28 mouse cellular contexts compared by ENCODE assay signal in genomic region chr10:42148326-42148725, GRCm38 (mm10).
DNase-seq lines count a peak whose midpoint lies in the region; ATAC-seq lines count a peak whose summit lies in the region.
"Had no signal": no experiment of that assay in that cellular context is flagged by ENCODE, and none has a peak within 500 bp of the region (broad histone marks: within the 10 kb centered on the region; RNA-seq: fewer than 3 reads in every experiment).

No protein-coding gene starts in this region.

- H3K36me3 ChIP-seq in lung, embryonic 15.5 days: no peaks in the 10 kb centered on the region
- no peaks in the 10 kb centered on the region for H3K36me3 ChIP-seq in liver, embryonic 11.5 days (ENCODE audit: control insufficient read depth, insufficient read depth, low read length)
- H3K36me3 ChIP-seq: embryonic facial prominence, embryonic 13.5 days; forebrain, embryonic 10.5 days; forebrain, embryonic 15.5 days; kidney, embryonic 15.5 days; limb, embryonic 13.5 days; liver, embryonic 12.5 days; midbrain, embryonic 15.5 days; stomach, embryonic 15.5 days had no signal

- peak overlapping the region; percentile 67 for H3K27ac ChIP-seq in lung, embryonic 15.5 days
- H3K27ac ChIP-seq in liver, embryonic 11.5 days (ENCODE audit: low read depth, low read length): no peak overlapping the region
- H3K27ac ChIP-seq: embryonic facial prominence, embryonic 13.5 days; forebrain, embryonic 10.5 days; forebrain, embryonic 15.5 days; kidney, embryonic 15.5 days; layer of hippocampus, adult 2 months; limb, embryonic 13.5 days; liver, embryonic 12.5 days; macrophage; midbrain, embryonic 15.5 days; stomach, embryonic 15.5 days had no signal

- ATAC-seq in cerebellum, adult (ENCODE audit: insufficient number of reproducible peaks, low FRiP score, low TSS enrichment): no peak
- ATAC-seq in lung, embryonic 15.5 days (ENCODE audit: borderline replicate concordance, extremely low read depth, low FRiP score, low TSS enrichment): no peak
- no peak for ATAC-seq in liver, embryonic 11.5 days (replicated peaks; ENCODE audit: low FRiP score)
- ATAC-seq: activated CD4-positive, CD25-positive, alpha-beta regulatory T cell, adult 4 months; CD4-positive, CD25-positive, alpha-beta regulatory T cell, adult 4 months; forebrain, embryonic 15.5 days; hindbrain, embryonic 16.5 days; liver, embryonic 12.5 days; midbrain, embryonic 15.5 days had no signal

- 44% methylated on average over 3 of the region's 3 CpGs for WGBS in lung, embryonic 15.5 days
- 57% methylated on average over 3 of the region's 3 CpGs for WGBS in liver, embryonic 11.5 days

- no peaks in the 10 kb centered on the region for H3K27me3 ChIP-seq in lung, embryonic 15.5 days
- H3K27me3 ChIP-seq in liver, embryonic 11.5 days (replicated peaks; ENCODE audit: control insufficient read depth, insufficient read depth, low read length): no peaks in the 10 kb centered on the region
- H3K27me3 ChIP-seq: embryonic facial prominence, embryonic 13.5 days; forebrain, embryonic 15.5 days; kidney, embryonic 15.5 days; limb, embryonic 13.5 days; midbrain, embryonic 15.5 days; stomach, embryonic 15.5 days had no signal

- peak; percentile 45 for DNase-seq in cerebellum, adult 9-11 months
- DNase-seq in lung, adult 18-20 months: peak; percentile 80 to 88
- DNase-seq in lung, postnatal 25 days (ENCODE audit: low spot score): peak; percentile 80
- DNase-seq in liver, embryonic 11.5 days (ENCODE audit: low spot score): no peak
- no peak for DNase-seq in yolk sac, embryonic 10.5 days (ENCODE audit: low spot score)
- DNase-seq: adrenal gland, adult 2 months; adrenal gland, postnatal 36 days; gastrocnemius, postnatal 10 days; kidney, adult 18-20 months; kidney, postnatal 25 days; right cerebral cortex, postnatal 25 days; thymus, adult 18-20 months; thymus, postnatal 25 days had no signal

- H3K9ac ChIP-seq in lung, embryonic 15.5 days: no peak overlapping the region
- H3K9ac ChIP-seq in liver, embryonic 11.5 days (ENCODE audit: low read depth, low read length): no peak overlapping the region
- H3K9ac ChIP-seq: embryonic facial prominence, embryonic 13.5 days; forebrain, embryonic 15.5 days; kidney, embryonic 15.5 days; limb, embryonic 13.5 days; liver, embryonic 12.5 days; midbrain, embryonic 15.5 days; stomach, embryonic 15.5 days had no signal

- H3K4me1 ChIP-seq in lung, embryonic 15.5 days: peaks cover 33% of the 10 kb centered on the region
- H3K4me1 ChIP-seq in liver, embryonic 11.5 days (replicated peaks; ENCODE audit: control insufficient read depth, insufficient read depth, low read length): no peaks in the 10 kb centered on the region; the same call in 1 of the 2 replicates
- H3K4me1 ChIP-seq: forebrain, embryonic 15.5 days had no signal

- no peaks in the 10 kb centered on the region for H3K9me3 ChIP-seq in lung, embryonic 15.5 days
- H3K9me3 ChIP-seq in liver, embryonic 11.5 days (ENCODE audit: control insufficient read depth, low read length): no peaks in the 10 kb centered on the region
- H3K9me3 ChIP-seq: embryonic facial prominence, embryonic 13.5 days; forebrain, embryonic 10.5 days; forebrain, embryonic 15.5 days; kidney, embryonic 15.5 days; limb, embryonic 13.5 days; liver, embryonic 12.5 days; midbrain, embryonic 15.5 days; stomach, embryonic 15.5 days had no signal

- H3K4me3 ChIP-seq in lung, embryonic 15.5 days: no peak overlapping the region
- no peak overlapping the region for H3K4me3 ChIP-seq in liver, embryonic 11.5 days (ENCODE audit: low read depth, low read length)
- H3K4me3 ChIP-seq: embryonic facial prominence, embryonic 13.5 days; forebrain, embryonic 10.5 days; forebrain, embryonic 15.5 days; kidney, embryonic 15.5 days; layer of hippocampus, adult 2 months; limb, embryonic 13.5 days; liver, embryonic 12.5 days; midbrain, embryonic 15.5 days; stomach, embryonic 15.5 days had no signal

- H3K4me2 ChIP-seq in lung, embryonic 15.5 days: no peak overlapping the region
- no peak overlapping the region for H3K4me2 ChIP-seq in liver, embryonic 11.5 days
- H3K4me2 ChIP-seq: embryonic facial prominence, embryonic 13.5 days; forebrain, embryonic 15.5 days; kidney, embryonic 15.5 days; limb, embryonic 13.5 days; liver, embryonic 12.5 days; midbrain, embryonic 15.5 days; stomach, embryonic 15.5 days had no signal

Comparison
In these comparisons a context has a peak if more than half of its experiments do, and no peak if none do; other contexts are left out.
1. DNase-seq: peak in cerebellum, adult 9-11 months (single experiment), lung, adult 18-20 months (2 of 2) and lung, postnatal 25 days (single experiment); none in liver, embryonic 11.5 days (single experiment) and yolk sac, embryonic 10.5 days (single experiment).